Mouse (Mus musculus) embryonic facial prominence, embryonic 13.5 days (tissue): ENCODE data around the gene Necab3. TPM values are rescaled to one million over a fixed set of nuclear protein-coding genes. Genes with fewer than 3 reads are reported as not detected.

Experiments used
- ATAC-seq: fragments of 200-750 bp; cut with Nextera tagmentation; 2 replicates; pipeline ENCODE4 v1.8.0; 2017; ENCODE audit warnings: low read depth; ENCODE audit not compliant: insufficient number of reproducible peaks, insufficient read depth, low FRiP score, low TSS enrichment
- H3K27ac ChIP-seq: fragments of 300-500 bp; sonication (generic); 2 replicates; pipeline ENCODE4 v1.5.1; 2015; ENCODE audit warnings: moderate library complexity, mild to moderate bottlenecking, inconsistent platforms
- H3K27me3 ChIP-seq: fragments of 300-500 bp; sonication (generic); 2 replicates; pipeline ENCODE4 v1.6.1; 2015; ENCODE audit warnings: mild to moderate bottlenecking, inconsistent platforms
- H3K36me3 ChIP-seq: fragments of 300-500 bp; sonication (generic); 2 replicates; pipeline ENCODE4 v1.6.1; 2015; ENCODE audit warnings: mild to moderate bottlenecking, inconsistent platforms
- H3K4me1 ChIP-seq: fragments of 300-500 bp; sonication (generic); 2 replicates; pipeline ENCODE4 v1.6.1; 2015; ENCODE audit warnings: inconsistent platforms
- H3K4me2 ChIP-seq: fragments of 300-500 bp; sonication (generic); 2 replicates; pipeline ENCODE4 v1.6.1; 2015; ENCODE audit warnings: moderate library complexity, mild to moderate bottlenecking, inconsistent platforms
- H3K4me3 ChIP-seq: fragments of 300-500 bp; sonication (generic); 2 replicates; pipeline ENCODE4 v1.5.1; 2015; ENCODE audit warnings: mild to moderate bottlenecking, inconsistent platforms
- H3K9ac ChIP-seq: fragments of 300-500 bp; sonication (generic); 2 replicates; pipeline ENCODE4 v1.6.1; 2015; ENCODE audit warnings: mild to moderate bottlenecking, inconsistent platforms
- H3K9me3 ChIP-seq: fragments of 300-500 bp; sonication (generic); 2 replicates; pipeline ENCODE4 v1.6.1; 2016; ENCODE audit warnings: inconsistent platforms
- WGBS: fragments of 180-500 bp; shearing (Covaris S2); methylation state at CpG from one replicate; pipeline ENCODE4 v1.1.7; 2015; ENCODE audit warnings: mixed read lengths; 5-methylcytosine and 5-hydroxymethylcytosine counted together
- polyA plus RNA-seq: library from polyadenylated mRNA; unstranded; fragments of >200 nt; fragmentation: Nextera tagmentation; extraction: Ambion mirVana; gene quantifications from 2 replicates; pipeline ENCODE4 v1.2.1, GENCODE M21; 2015

Necab3 gene
- 3.8 and 4.3 TPM in 2 replicates for polyA plus RNA-seq

DNA sequence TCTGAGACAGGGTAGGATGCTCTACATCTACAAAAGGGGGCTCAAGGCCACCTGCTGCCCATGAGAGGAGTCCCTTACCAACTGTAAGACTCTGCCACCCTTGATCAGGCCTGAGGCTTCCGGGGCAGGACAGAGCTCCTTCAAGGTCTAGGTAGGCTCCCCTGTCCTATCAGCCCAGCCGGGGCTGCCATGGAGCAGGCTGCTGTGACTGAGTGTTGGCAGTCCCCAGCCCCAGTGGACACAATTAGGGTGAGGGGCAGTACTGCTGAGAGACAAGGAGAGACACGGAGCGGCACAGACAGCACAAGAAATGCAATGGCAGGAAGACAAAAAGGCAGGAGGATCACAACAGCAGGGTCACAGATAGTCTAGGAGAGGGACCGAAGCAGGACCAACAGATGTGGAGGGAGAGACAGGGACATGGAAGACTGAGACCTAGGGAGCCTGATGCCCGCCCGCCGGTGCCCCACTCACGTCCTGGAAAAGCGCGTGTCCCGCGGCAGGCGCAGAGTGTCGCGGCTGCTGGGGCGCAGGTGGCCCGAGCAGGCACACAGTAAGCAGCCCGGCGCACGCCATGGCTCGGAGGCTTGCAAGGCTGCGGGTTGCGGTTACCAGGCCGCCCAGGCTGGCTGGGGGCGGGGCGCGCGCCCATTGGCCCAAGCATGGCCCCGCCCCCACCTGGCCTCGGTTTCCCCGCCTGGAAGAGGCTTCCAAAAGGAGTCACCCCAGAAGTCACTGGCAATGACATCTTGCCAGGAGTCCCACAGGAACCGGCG, at the start of gene Necab3:
TSS of gene Necab3 (minus strand) at position 627 of the 776 bp plus-strand sequence.
- Histone ChIP-seq H3K27me3 (0 out of 2 replicates have a peak, but pooled peaks cover 4% of the 10 kb centered on the region), H3K27ac (peak within 1 kb of the TSS; percentile 28), H3K36me3 (peaks cover 24% of the 10 kb centered on the region), H3K9me3 (no peaks in the 10 kb centered on the region), H3K4me1 (peaks cover 35% of the 10 kb centered on the region), H3K9ac (peak within 1 kb of the TSS; percentile 64), H3K4me3 (peak within 1 kb of the TSS; percentile 37), H3K4me2 (peak within 1 kb of the TSS; percentile 66)
- ATAC-seq, result no peak
- 3% methylated on average over 34 of the region's 34 CpGs for WGBS

GRCm38 (mm10) chr2:154606965-154607364, 48.3 kb upstream of the Necab3 start:
- Histone ChIP-seq H3K36me3 (no peaks in the 10 kb centered on the region), H3K27ac (no peak overlapping the region), H3K9ac (no peak overlapping the region), H3K4me2 (no peak overlapping the region), H3K4me3 (no peak overlapping the region), H3K27me3 (no peaks in the 10 kb centered on the region), H3K9me3 (no peaks in the 10 kb centered on the region), H3K4me1 (peaks cover 14% of the 10 kb centered on the region)
- WGBS, result 83% methylated on average over 1 of the region's 1 CpGs
- ATAC-seq, result no peak

GRCm38 (mm10) chr2:154604156-154604555, 45.5 kb upstream of the Necab3 start:
- no peaks in the 10 kb centered on the region for H3K9me3 ChIP-seq
- ATAC-seq, result no peak
- 36% methylated on average over 7 of the region's 7 CpGs for WGBS
- no peak overlapping the region for H3K27ac ChIP-seq
- H3K36me3 ChIP-seq, result no peaks in the 10 kb centered on the region
- no peaks in the 10 kb centered on the region for H3K27me3 ChIP-seq
- H3K4me1 ChIP-seq, result peaks cover 14% of the 10 kb centered on the region
- 0 out of 2 replicates have a peak overlapping the region, but pooled peaks have one; percentile 33 for H3K9ac ChIP-seq
- peak overlapping the region; percentile 80 for H3K4me2 ChIP-seq
- peak overlapping the region; percentile 77 for H3K4me3 ChIP-seq

DNA sequence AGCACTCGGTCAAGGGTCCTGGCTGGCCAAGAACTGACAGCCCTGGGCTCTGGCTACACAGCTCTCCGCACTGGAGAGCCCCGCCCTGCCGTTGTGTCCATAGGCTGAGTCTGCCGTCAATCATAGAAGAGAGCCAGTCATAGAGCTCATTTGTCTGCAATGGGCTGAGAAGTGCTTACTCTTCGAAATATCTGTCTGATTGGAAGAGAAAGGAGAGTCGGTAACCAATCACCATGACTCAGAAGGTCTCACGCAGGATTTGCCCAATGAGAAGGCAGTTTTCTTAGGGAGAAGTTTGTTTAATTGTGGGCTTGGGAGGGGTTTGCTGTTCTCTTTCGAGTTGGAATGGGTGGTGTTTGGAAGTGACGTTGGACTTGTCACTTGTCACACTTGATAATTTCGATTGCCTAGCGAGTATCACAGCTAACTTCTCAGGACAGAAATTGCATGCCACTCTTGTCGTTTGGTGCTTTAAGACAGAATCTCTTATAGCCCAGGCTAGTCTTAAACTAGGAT, 45.0 kb upstream of the Necab3 start, which contains the start of gene Pxmp4:
TSS of gene Pxmp4 (minus strand) at position 71 of the 516 bp plus-strand sequence.
- H3K36me3 ChIP-seq, result no peaks in the 10 kb centered on the region
- ATAC-seq, result peak; percentile 100
- under 1% methylated on average over 13 of the region's 13 CpGs for WGBS
- no peaks in the 10 kb centered on the region for H3K27me3 ChIP-seq
- H3K4me3 ChIP-seq, result peak within 1 kb of the TSS; percentile 77
- no peaks in the 10 kb centered on the region for H3K9me3 ChIP-seq
- peak within 1 kb of the TSS; percentile 80 for H3K4me2 ChIP-seq
- H3K27ac ChIP-seq, result 0 out of 2 replicates have a peak within 1 kb of the TSS, but pooled peaks have one; percentile 55
- peak within 1 kb of the TSS; percentile 88 for H3K9ac ChIP-seq
- peaks cover 14% of the 10 kb centered on the region for H3K4me1 ChIP-seq

- Histone ChIP-seq H3K4me1 (peaks cover 14% of the 10 kb centered on the region), H3K27me3 (no peaks in the 10 kb centered on the region), H3K36me3 (no peaks in the 10 kb centered on the region), H3K9me3 (no peaks in the 10 kb centered on the region), H3K9ac (peak overlapping the region; percentile 88), H3K27ac (0 out of 2 replicates have a peak overlapping the region, but pooled peaks have one; percentile 55), H3K4me2 (peak overlapping the region; percentile 80), H3K4me3 (peak overlapping the region; percentile 77)
- no peak; the same call in 1 of the 2 replicates for ATAC-seq
- 14% methylated on average over 22 of the region's 22 CpGs for WGBS
Observed at GRCm38 (mm10) chr2:154603007-154603637, 44.4 kb upstream of the Necab3 start.

GRCm38 (mm10) chr2:154601324-154601723, 42.6 kb upstream of the Necab3 start:
- no peaks in the 10 kb centered on the region for H3K36me3 ChIP-seq
- no peak overlapping the region for H3K4me3 ChIP-seq
- no peaks in the 10 kb centered on the region for H3K9me3 ChIP-seq
- ATAC-seq, result no peak
- peaks cover 14% of the 10 kb centered on the region for H3K4me1 ChIP-seq
- no peak overlapping the region for H3K27ac ChIP-seq
- 79% methylated on average over 3 of the region's 3 CpGs for WGBS
- no peak overlapping the region for H3K4me2 ChIP-seq
- no peaks in the 10 kb centered on the region for H3K27me3 ChIP-seq
- no peak overlapping the region for H3K9ac ChIP-seq

GRCm38 (mm10) chr2:154600586-154600985, 41.9 kb upstream of the Necab3 start:
- peaks cover 5% of the 10 kb centered on the region; the same call in 1 of the 2 replicates for H3K36me3 ChIP-seq
- no peaks in the 10 kb centered on the region for H3K27me3 ChIP-seq
- peaks cover 14% of the 10 kb centered on the region for H3K4me1 ChIP-seq
- H3K9me3 ChIP-seq, result no peaks in the 10 kb centered on the region
- no peak overlapping the region for H3K4me2 ChIP-seq
- no peak overlapping the region for H3K9ac ChIP-seq
- no peak overlapping the region for H3K4me3 ChIP-seq
- H3K27ac ChIP-seq, result no peak overlapping the region
- ATAC-seq, result no peak
- 68% methylated on average over 6 of the region's 6 CpGs for WGBS

GRCm38 (mm10) chr2:154597399-154597798, 38.7 kb upstream of the Necab3 start:
- Histone ChIP-seq H3K27me3 (no peaks in the 10 kb centered on the region), H3K4me2 (no peak overlapping the region), H3K36me3 (peaks cover 30% of the 10 kb centered on the region), H3K9ac (no peak overlapping the region), H3K27ac (no peak overlapping the region), H3K4me1 (0 out of 2 replicates have a peak, but pooled peaks cover under 1% of the 10 kb centered on the region), H3K9me3 (no peaks in the 10 kb centered on the region), H3K4me3 (no peak overlapping the region)
- WGBS, result 89% methylated on average over 3 of the region's 3 CpGs
- no peak for ATAC-seq

- H3K4me2 ChIP-seq, result no peak overlapping the region
- no peaks in the 10 kb centered on the region for H3K4me1 ChIP-seq
- H3K27me3 ChIP-seq, result no peaks in the 10 kb centered on the region
- ATAC-seq, result no peak
- no peak overlapping the region for H3K9ac ChIP-seq
- no peak overlapping the region for H3K4me3 ChIP-seq
- WGBS, result 77% methylated on average over 5 of the region's 5 CpGs
- no peak overlapping the region for H3K27ac ChIP-seq
- no peaks in the 10 kb centered on the region for H3K9me3 ChIP-seq
- H3K36me3 ChIP-seq, result peaks cover 30% of the 10 kb centered on the region
Observed at GRCm38 (mm10) chr2:154595775-154596174, 37.1 kb upstream of the Necab3 start.

GRCm38 (mm10) chr2:154593025-154593424, 34.3 kb upstream of the Necab3 start:
- Histone ChIP-seq H3K27me3 (no peaks in the 10 kb centered on the region), H3K4me1 (no peaks in the 10 kb centered on the region), H3K9ac (no peak overlapping the region), H3K36me3 (peaks cover 30% of the 10 kb centered on the region), H3K4me3 (no peak overlapping the region), H3K9me3 (no peaks in the 10 kb centered on the region), H3K27ac (no peak overlapping the region), H3K4me2 (no peak overlapping the region)
- 63% methylated on average over 3 of the region's 3 CpGs for WGBS
- ATAC-seq, result no peak

- Histone ChIP-seq H3K9me3 (no peaks in the 10 kb centered on the region), H3K27me3 (no peaks in the 10 kb centered on the region), H3K9ac (no peak overlapping the region), H3K4me3 (no peak overlapping the region), H3K36me3 (peaks cover 46% of the 10 kb centered on the region), H3K4me2 (no peak overlapping the region), H3K4me1 (no peaks in the 10 kb centered on the region), H3K27ac (no peak overlapping the region)
- ATAC-seq, result no peak
- WGBS, result 83% methylated on average over 3 of the region's 3 CpGs
Observed at GRCm38 (mm10) chr2:154591239-154591638, 32.5 kb upstream of the Necab3 start.
